Mouse (Mus musculus): ENCODE results near the gene Edaradd.

Gene Edaradd

GRCm38 (mm10) chr13:12519955-12520584 lies at the start of gene Edaradd:
Gene Edaradd (minus strand): TSS chr13:12520438.
- DNase-seq (ENCODE audit: low spot score in 2 of 2), result peak; percentile 58 to 73

GRCm38 (mm10) chr13:12569741-12570140 lies 49.5 kb upstream of the Edaradd start:
- DNase-seq (ENCODE audit: low spot score in 2 of 2), result no peak

- DNase-seq (ENCODE audit: low spot score in 2 of 2), result no peak
Observed at GRCm38 (mm10) chr13:12568597-12569469, 48.6 kb upstream of the Edaradd start.

- DNase-seq (ENCODE audit: low spot score in 2 of 2), result no peak
Observed at GRCm38 (mm10) chr13:12567936-12568335, 47.7 kb upstream of the Edaradd start.

- DNase-seq (ENCODE audit: low spot score in 2 of 2), result peak; percentile 98
Observed at GRCm38 (mm10) chr13:12565621-12566390, 45.6 kb upstream of the Edaradd start, which contains the start of gene Ero1lb. Gene Ero1lb (plus strand): TSS chr13:12565874.

GRCm38 (mm10) chr13:12562256-12562655 lies 42.0 kb upstream of the Edaradd start:
- no peak for DNase-seq (ENCODE audit: low spot score in 2 of 2)

- no peak for DNase-seq (ENCODE audit: low spot score in 2 of 2)
Observed at GRCm38 (mm10) chr13:12561729-12562128, 41.5 kb upstream of the Edaradd start.

- no peak for DNase-seq (ENCODE audit: low spot score in 2 of 2)
Observed at GRCm38 (mm10) chr13:12559462-12560120, 39.4 kb upstream of the Edaradd start.

- no peak for DNase-seq (ENCODE audit: low spot score in 2 of 2)
Observed at GRCm38 (mm10) chr13:12559044-12559443, 38.8 kb upstream of the Edaradd start.

- DNase-seq (ENCODE audit: low spot score in 2 of 2), result no peak
Observed at GRCm38 (mm10) chr13:12554211-12554610, 34.0 kb upstream of the Edaradd start.

- DNase-seq (ENCODE audit: low spot score in 2 of 2), result no peak
Observed at GRCm38 (mm10) chr13:12543880-12544568, 23.8 kb upstream of the Edaradd start.

GRCm38 (mm10) chr13:12543246-12543645 lies 23.0 kb upstream of the Edaradd start:
- DNase-seq (ENCODE audit: low spot score in 2 of 2), result no peak

GRCm38 (mm10) chr13:12542006-12542981 lies 22.1 kb upstream of the Edaradd start:
- DNase-seq (ENCODE audit: low spot score in 2 of 2), result peak; percentile 58 to 74

- no peak for DNase-seq (ENCODE audit: low spot score in 2 of 2)
Observed at GRCm38 (mm10) chr13:12540119-12540518, 19.9 kb upstream of the Edaradd start.

GRCm38 (mm10) chr13:12539716-12540115 lies 19.5 kb upstream of the Edaradd start:
- no peak for DNase-seq (ENCODE audit: low spot score in 2 of 2)

GRCm38 (mm10) chr13:12537971-12538370 lies 17.7 kb upstream of the Edaradd start:
- peak; percentile 29 to 38 for DNase-seq (ENCODE audit: low spot score in 2 of 2)

GRCm38 (mm10) chr13:12534628-12535027 lies 14.4 kb upstream of the Edaradd start:
- DNase-seq (ENCODE audit: low spot score in 2 of 2), result no peak

GRCm38 (mm10) chr13:12525678-12526077 lies 5.4 kb upstream of the Edaradd start:
- DNase-seq (ENCODE audit: low spot score in 2 of 2), result no peak

- DNase-seq (ENCODE audit: low spot score in 2 of 2), result no peak
Observed at GRCm38 (mm10) chr13:12522346-12522745, 2.1 kb upstream of the Edaradd start.

GRCm38 (mm10) chr13:12519371-12519770 lies 867 bp downstream of the Edaradd start:
- no peak for DNase-seq (ENCODE audit: low spot score in 2 of 2)
